In the genomic region with DNA sequence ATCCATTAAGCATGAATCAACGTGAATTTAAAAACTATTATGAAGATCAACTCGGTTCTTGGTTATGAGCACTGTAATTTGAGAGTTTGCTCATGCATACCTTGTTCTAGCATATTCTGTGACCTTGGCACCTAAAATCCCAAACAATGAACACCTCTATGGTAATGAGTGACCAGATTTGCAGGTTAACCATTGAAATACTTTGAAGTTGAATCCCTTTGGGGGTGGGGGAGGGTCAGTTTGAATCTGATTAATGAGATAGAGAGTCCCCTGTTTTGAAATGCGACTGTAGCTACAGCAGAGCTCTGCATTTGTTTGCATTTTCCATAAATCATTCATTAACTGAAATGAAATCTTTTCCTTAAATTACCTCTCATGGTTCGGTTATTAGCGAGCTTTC, we compare ENCODE assay signal across 15 mouse cellular contexts.
"Had no signal": no experiment of that assay in that cellular context is flagged by ENCODE, and none has a peak within 500 bp of the region (broad histone marks: within the 10 kb centered on the region; RNA-seq: fewer than 3 reads in every experiment).

No protein-coding gene starts in this region.

- H3K4me3 ChIP-seq: hindbrain, embryonic 15.5 days; intestine, embryonic 15.5 days; limb, embryonic 12.5 days; limb, embryonic 15.5 days had no signal

- ATAC-seq: intestine, embryonic 15.5 days; lung, postnatal 0 days had no signal

- H3K27ac ChIP-seq: hindbrain, embryonic 15.5 days; intestine, embryonic 15.5 days; limb, embryonic 12.5 days; limb, embryonic 15.5 days; liver, embryonic 14.5 days had no signal

- H3K4me1 ChIP-seq: intestine, embryonic 15.5 days; limb, embryonic 15.5 days had no signal

- H3K4me2 ChIP-seq: hindbrain, embryonic 15.5 days; intestine, embryonic 15.5 days; limb, embryonic 12.5 days; limb, embryonic 15.5 days; liver, embryonic 11.5 days; lung, embryonic 14.5 days; midbrain, embryonic 11.5 days had no signal

- DNase-seq: left cerebral cortex, postnatal 4 days; liver, postnatal 0 days; lung, embryonic 14.5 days; lung, postnatal 4 days; midbrain, embryonic 14.5 days; thymus, adult 18-20 months; thymus, postnatal 36 days had no signal

- H3K27me3 ChIP-seq: hindbrain, embryonic 15.5 days; intestine, embryonic 15.5 days; limb, embryonic 12.5 days; limb, embryonic 15.5 days had no signal

- H3K9ac ChIP-seq: hindbrain, embryonic 15.5 days; intestine, embryonic 15.5 days; limb, embryonic 12.5 days; limb, embryonic 15.5 days; liver, embryonic 14.5 days; liver, postnatal 0 days; lung, embryonic 14.5 days had no signal

- H3K9me3 ChIP-seq: hindbrain, embryonic 15.5 days; intestine, embryonic 15.5 days; limb, embryonic 12.5 days; limb, embryonic 15.5 days had no signal

- H3K36me3 ChIP-seq: hindbrain, embryonic 15.5 days; intestine, embryonic 15.5 days; limb, embryonic 15.5 days had no signal
